Mouse (Mus musculus): ENCODE measurements around the gene Enox1.

The Enox1 gene

GRCm38 (mm10) chr14:77574436-77574835 lies 417.9 kb downstream of the Enox1 start:
- DNase-seq (ENCODE audit: inconsistent ontology term): no peak

GRCm38 (mm10) chr14:77576411-77576810 lies 419.8 kb downstream of the Enox1 start:
- no peak for DNase-seq (ENCODE audit: inconsistent ontology term)

GRCm38 (mm10) chr14:77577481-77578251 lies 421.1 kb downstream of the Enox1 start:
- no peak for DNase-seq (ENCODE audit: inconsistent ontology term)

- DNase-seq (ENCODE audit: inconsistent ontology term): no peak
Measured at GRCm38 (mm10) chr14:77578355-77578754, 421.8 kb downstream of the Enox1 start.

- no peak for DNase-seq (ENCODE audit: inconsistent ontology term)
Measured at GRCm38 (mm10) chr14:77580106-77580936, 423.8 kb downstream of the Enox1 start.

- no peak for DNase-seq (ENCODE audit: inconsistent ontology term)
Measured at GRCm38 (mm10) chr14:77580937-77581270, 424.3 kb downstream of the Enox1 start.

- DNase-seq (ENCODE audit: inconsistent ontology term): no peak
Measured at GRCm38 (mm10) chr14:77581616-77582015, 425.1 kb downstream of the Enox1 start.

GRCm38 (mm10) chr14:77584426-77584825 lies 427.9 kb downstream of the Enox1 start:
- no peak for DNase-seq (ENCODE audit: inconsistent ontology term)

- DNase-seq (ENCODE audit: inconsistent ontology term): no peak
Measured at GRCm38 (mm10) chr14:77585031-77585800, 428.7 kb downstream of the Enox1 start.

- no peak for DNase-seq (ENCODE audit: inconsistent ontology term)
Measured at GRCm38 (mm10) chr14:77586033-77586432, 429.5 kb downstream of the Enox1 start.

- DNase-seq (ENCODE audit: inconsistent ontology term): no peak
Measured at GRCm38 (mm10) chr14:77587182-77587581, 430.6 kb downstream of the Enox1 start.

- DNase-seq (ENCODE audit: inconsistent ontology term): no peak
Measured at GRCm38 (mm10) chr14:77593136-77593838, 436.7 kb downstream of the Enox1 start.

GRCm38 (mm10) chr14:77596216-77597175 lies 439.9 kb downstream of the Enox1 start:
- DNase-seq (ENCODE audit: inconsistent ontology term): no peak

- no peak for DNase-seq (ENCODE audit: inconsistent ontology term)
Measured at GRCm38 (mm10) chr14:77599016-77599704, 442.6 kb downstream of the Enox1 start.

GRCm38 (mm10) chr14:77600773-77601172 lies 444.2 kb downstream of the Enox1 start:
- DNase-seq (ENCODE audit: inconsistent ontology term): no peak

GRCm38 (mm10) chr14:77601446-77601845 lies 444.9 kb downstream of the Enox1 start:
- DNase-seq (ENCODE audit: inconsistent ontology term): no peak

- DNase-seq (ENCODE audit: inconsistent ontology term): peak; percentile 14
Measured at GRCm38 (mm10) chr14:77608182-77608839, 451.7 kb downstream of the Enox1 start.

- no peak for DNase-seq (ENCODE audit: inconsistent ontology term)
Measured at GRCm38 (mm10) chr14:77615201-77615600, 458.6 kb downstream of the Enox1 start.

GRCm38 (mm10) chr14:77617250-77617649 lies 460.7 kb downstream of the Enox1 start:
- peak; percentile 7 for DNase-seq (ENCODE audit: inconsistent ontology term)
